ENCODE assay signal across 10 mouse cellular contexts in genomic region chr12:28700561-28701025, GRCm38 (mm10). TPM values are rescaled to one million over a fixed set of nuclear protein-coding genes. Genes with fewer than 3 reads are reported as not detected.
DNase-seq lines count a peak whose midpoint lies in the region; ATAC-seq lines count a peak whose summit lies in the region.
"Had no signal": no experiment of that assay in that cellular context is flagged by ENCODE, and none has a peak within 500 bp of the region (broad histone marks: within the 10 kb centered on the region; RNA-seq: fewer than 3 reads in every experiment).

No protein-coding gene starts in this region.

- H3K9ac ChIP-seq in liver, embryonic 11.5 days (ENCODE audit: low read depth, low read length): no peak overlapping the region
- H3K9ac ChIP-seq in liver, embryonic 12.5 days: no peak overlapping the region
- H3K9ac ChIP-seq in limb, embryonic 13.5 days: peak overlapping the region; percentile 19; the same call in 1 of the 2 replicates

- no peaks in the 10 kb centered on the region for H3K4me1 ChIP-seq in liver, embryonic 11.5 days (replicated peaks; ENCODE audit: control insufficient read depth, insufficient read depth, low read length)
- H3K4me1 ChIP-seq in liver, embryonic 12.5 days: 0 out of 2 replicates have a peak, but pooled peaks cover 5% of the 10 kb centered on the region
- peaks cover 11% of the 10 kb centered on the region for H3K4me1 ChIP-seq in limb, embryonic 13.5 days

- intact Hi-C loops in gastrocnemius, postnatal 36 days (cut with DNase I): no loop called here

- no peak overlapping the region for H3K4me3 ChIP-seq in liver, embryonic 11.5 days (ENCODE audit: low read depth, low read length)
- no peak overlapping the region for H3K4me3 ChIP-seq in liver, embryonic 12.5 days
- H3K4me3 ChIP-seq in limb, embryonic 13.5 days: no peak overlapping the region
- H3K4me3 ChIP-seq: megakaryocyte, embryonic 14.5 days had no signal

- 78% methylated on average over 19 of the region's 19 CpGs for WGBS in liver, embryonic 11.5 days
- WGBS in liver, embryonic 12.5 days (ENCODE audit: insufficient replicate concordance): 73% methylated on average over 19 of the region's 19 CpGs
- WGBS in limb, embryonic 13.5 days: 78% methylated on average over 19 of the region's 19 CpGs

- no peak overlapping the region for H3K4me2 ChIP-seq in liver, embryonic 11.5 days
- no peak overlapping the region for H3K4me2 ChIP-seq in liver, embryonic 12.5 days
- H3K4me2 ChIP-seq in limb, embryonic 13.5 days (replicated peaks): no peak overlapping the region

- peaks cover 2% of the 10 kb centered on the region; the same call in 1 of the 2 replicates for H3K36me3 ChIP-seq in liver, embryonic 11.5 days (ENCODE audit: control insufficient read depth, insufficient read depth, low read length)
- H3K36me3 ChIP-seq in liver, embryonic 12.5 days: peaks cover 35% of the 10 kb centered on the region
- peaks cover 19% of the 10 kb centered on the region for H3K36me3 ChIP-seq in limb, embryonic 13.5 days

- H3K27ac ChIP-seq in liver, embryonic 11.5 days (ENCODE audit: low read depth, low read length): 0 out of 2 replicates have a peak overlapping the region, but pooled peaks have one; percentile 10
- H3K27ac ChIP-seq in liver, embryonic 12.5 days: no peak overlapping the region
- H3K27ac ChIP-seq in limb, embryonic 13.5 days: peak overlapping the region; percentile 72; the same call in 1 of the 2 replicates

- no peak for ATAC-seq in liver, embryonic 11.5 days (replicated peaks; ENCODE audit: low FRiP score)
- ATAC-seq in liver, embryonic 12.5 days: no peak
- ATAC-seq in limb, embryonic 13.5 days (ENCODE audit: low FRiP score, low read depth): no peak

- DNase-seq in liver, embryonic 11.5 days (ENCODE audit: low spot score): no peak
- DNase-seq in cerebellum, postnatal 10 days: peak; percentile 96 to 97
- DNase-seq in gastrocnemius, postnatal 36 days: peak; percentile 61 to 83
- peak; percentile 70 for DNase-seq in kidney, adult 18-20 months
- DNase-seq in thymus, postnatal 4 days: peak; percentile 25
- no peak for DNase-seq in c-Kit-positive CD71-positive TER-119-positive erythroid progenitor cells, embryonic 14.5 days (ENCODE audit: low spot score)

- H3K9me3 ChIP-seq in liver, embryonic 11.5 days (ENCODE audit: control insufficient read depth, low read length): no peaks in the 10 kb centered on the region
- no peaks in the 10 kb centered on the region for H3K9me3 ChIP-seq in liver, embryonic 12.5 days (replicated peaks)
- H3K9me3 ChIP-seq in limb, embryonic 13.5 days: no peaks in the 10 kb centered on the region
- H3K9me3 ChIP-seq: megakaryocyte, embryonic 14.5 days had no signal

- H3K27me3 ChIP-seq in liver, embryonic 11.5 days (replicated peaks; ENCODE audit: control insufficient read depth, insufficient read depth, low read length): no peaks in the 10 kb centered on the region
- H3K27me3 ChIP-seq in liver, embryonic 12.5 days (replicated peaks): no peaks in the 10 kb centered on the region
- H3K27me3 ChIP-seq in limb, embryonic 13.5 days: no peaks in the 10 kb centered on the region
- H3K27me3 ChIP-seq: CH12.LX; megakaryocyte, embryonic 14.5 days had no signal

RNA-seq across cellular contexts. Expression of gene Adi1, which starts 25.6 kb away (rescaled TPM):
- 80.0 and 91.4 TPM in 2 replicates for polyA plus RNA-seq in liver, embryonic 11.5 days (2014; fragmentation: Nextera tagmentation; extraction: Ambion mirVana)
- 53.8 and 55.4 TPM in 2 replicates for polyA plus RNA-seq in liver, embryonic 12.5 days (2016; fragmentation: Nextera tagmentation; extraction: Ambion mirVana)
- 10 to 100 TPM; 57.1 to 66.1 TPM for total RNA-seq in gastrocnemius, postnatal 36 days (2021)
- polyA plus RNA-seq in limb, embryonic 13.5 days (2015; fragmentation: Nextera tagmentation; extraction: Ambion mirVana): 65.3 and 66.0 TPM in 2 replicates

RNA-seq across cellular contexts. Expression of gene Trappc12, which starts 49.7 kb away (rescaled TPM):
- polyA plus RNA-seq in liver, embryonic 11.5 days (2014; fragmentation: Nextera tagmentation; extraction: Ambion mirVana): 43.2 and 44.2 TPM in 2 replicates
- 28.5 and 30.5 TPM in 2 replicates for polyA plus RNA-seq in liver, embryonic 12.5 days (2016; fragmentation: Nextera tagmentation; extraction: Ambion mirVana)
- 10 to 100 TPM; 13.8 to 16.6 TPM for total RNA-seq in gastrocnemius, postnatal 36 days (2021)
- polyA plus RNA-seq in limb, embryonic 13.5 days (2015; fragmentation: Nextera tagmentation; extraction: Ambion mirVana): 40.9 and 42.2 TPM in 2 replicates

RNA-seq across cellular contexts. Expression of gene Eipr1, which starts 51.0 kb away (rescaled TPM):
- 39.8 and 40.0 TPM in 2 replicates for polyA plus RNA-seq in liver, embryonic 11.5 days (2014; fragmentation: Nextera tagmentation; extraction: Ambion mirVana)
- polyA plus RNA-seq in liver, embryonic 12.5 days (2016; fragmentation: Nextera tagmentation; extraction: Ambion mirVana): 34.7 and 36.0 TPM in 2 replicates
- total RNA-seq in gastrocnemius, postnatal 36 days (2021): 1 to 10 TPM; 4.7 to 7.1 TPM
- 31.0 and 33.3 TPM in 2 replicates for polyA plus RNA-seq in limb, embryonic 13.5 days (2015; fragmentation: Nextera tagmentation; extraction: Ambion mirVana)

RNA-seq across cellular contexts. Expression of gene Rnaseh1, which starts 51.2 kb away (rescaled TPM):
- 28.7 and 30.8 TPM in 2 replicates for polyA plus RNA-seq in liver, embryonic 11.5 days (2014; fragmentation: Nextera tagmentation; extraction: Ambion mirVana)
- 17.9 and 19.2 TPM in 2 replicates for polyA plus RNA-seq in liver, embryonic 12.5 days (2016; fragmentation: Nextera tagmentation; extraction: Ambion mirVana)
- 1 to 10 TPM; 4.9 to 6.0 TPM for total RNA-seq in gastrocnemius, postnatal 36 days (2021)
- 31.8 and 32.3 TPM in 2 replicates for polyA plus RNA-seq in limb, embryonic 13.5 days (2015; fragmentation: Nextera tagmentation; extraction: Ambion mirVana)

Comparison
In these comparisons a context has a peak if more than half of its experiments do, and no peak if none do; other contexts are left out.
1. DNase-seq: peak in cerebellum, postnatal 10 days (2 of 2), gastrocnemius, postnatal 36 days (2 of 2), kidney, adult 18-20 months (single experiment) and thymus, postnatal 4 days (single experiment); none in liver, embryonic 11.5 days (single experiment) and c-Kit-positive CD71-positive TER-119-positive erythroid progenitor cells, embryonic 14.5 days (single experiment).